Mouse (Mus musculus): ENCODE results near the gene Ldhc.
"Not testable (repeated sequence)": the region's sequence is repeated elsewhere in the genome, so short reads cannot be mapped to it uniquely, and the experiment has no call there.

Ldhc gene

DNA sequence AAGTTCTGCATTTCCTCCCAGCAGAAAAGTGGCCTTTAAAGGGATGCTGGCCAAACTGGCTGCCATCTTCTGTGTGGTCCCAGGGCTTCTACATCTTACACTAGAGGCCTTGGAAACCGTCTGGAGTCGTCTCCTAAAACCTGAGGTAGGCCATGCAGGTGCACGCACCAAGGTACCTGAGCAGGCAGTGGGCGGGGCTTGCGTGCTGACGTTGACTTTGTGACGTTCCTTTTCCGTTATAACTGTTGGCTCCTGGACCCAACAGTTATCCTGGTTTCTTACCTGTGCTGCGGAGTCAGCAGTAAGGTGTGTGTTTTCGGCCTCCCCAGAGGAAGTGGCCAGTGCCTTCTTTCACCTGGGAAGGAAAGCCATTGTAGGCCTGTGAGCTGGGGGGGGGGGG lies at the start of gene Ldhc:
Ldhc (plus strand) TSS at position 208 of the 400 bp plus-strand sequence.
- in situ Hi-C loops (cut with MboI, MseI): no loop called here

DNA sequence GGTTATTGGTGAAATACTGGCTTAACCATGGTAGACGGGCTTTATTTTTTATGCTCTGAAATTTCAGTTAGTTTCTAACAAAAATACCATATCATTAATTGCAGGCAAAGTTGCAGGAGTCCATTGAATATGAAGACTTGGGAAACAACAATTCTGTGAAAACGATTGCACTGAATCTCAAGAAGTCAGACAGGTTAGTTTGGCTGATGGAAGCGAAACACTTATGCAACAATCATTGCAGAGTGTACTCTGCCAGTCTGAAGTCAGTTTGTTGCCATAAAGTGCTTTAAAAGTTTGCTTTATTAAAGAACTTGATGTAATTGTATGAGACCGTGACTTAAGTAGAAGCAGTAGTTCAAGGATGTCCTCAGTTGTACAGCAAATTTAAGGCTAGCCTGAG lies 47.0 kb upstream of the Ldhc start:
- in situ Hi-C loops (cut with MboI, MseI): loop anchor here (5.0 kb wide), 1 partner anchor 38 kb away; no protein-coding TSS in a partner anchor

DNA sequence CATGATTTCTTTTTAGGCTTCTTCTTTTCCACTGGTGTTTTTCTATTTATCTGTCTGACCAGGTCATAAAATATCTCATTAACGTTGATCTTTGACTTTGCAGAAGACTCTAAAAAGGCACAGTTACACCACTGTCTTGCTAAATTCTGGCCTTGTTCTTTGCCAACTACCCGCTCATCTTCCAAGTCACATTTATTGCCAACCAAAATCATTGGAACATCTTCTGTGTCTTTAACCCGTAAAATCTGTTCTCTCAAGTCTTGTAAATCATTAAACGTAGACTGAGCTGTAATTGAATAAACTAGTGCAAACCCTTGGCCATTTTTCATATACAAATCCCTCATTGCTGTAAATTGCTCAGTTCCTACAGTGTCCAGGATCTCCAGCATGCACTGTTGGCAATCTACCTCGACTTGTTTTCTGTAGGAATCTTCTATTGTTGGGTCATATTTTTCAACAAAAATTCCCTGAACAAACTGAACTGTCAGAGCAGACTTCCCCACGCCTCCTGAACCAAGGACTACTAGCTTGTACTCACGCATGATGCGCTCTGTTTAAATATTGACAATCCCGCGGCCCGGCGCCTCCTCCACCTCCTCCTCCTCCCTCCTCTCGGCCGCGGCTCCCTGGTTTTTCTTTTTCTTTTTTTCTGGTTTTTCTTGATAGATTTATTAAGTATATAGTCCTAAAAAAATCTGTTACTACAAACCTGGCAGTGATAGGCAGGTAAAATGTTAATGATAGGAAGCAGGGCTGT lies 39.9 kb upstream of the Ldhc start:
- in situ Hi-C loops (cut with MboI, MseI): not testable (repeated sequence)

DNA sequence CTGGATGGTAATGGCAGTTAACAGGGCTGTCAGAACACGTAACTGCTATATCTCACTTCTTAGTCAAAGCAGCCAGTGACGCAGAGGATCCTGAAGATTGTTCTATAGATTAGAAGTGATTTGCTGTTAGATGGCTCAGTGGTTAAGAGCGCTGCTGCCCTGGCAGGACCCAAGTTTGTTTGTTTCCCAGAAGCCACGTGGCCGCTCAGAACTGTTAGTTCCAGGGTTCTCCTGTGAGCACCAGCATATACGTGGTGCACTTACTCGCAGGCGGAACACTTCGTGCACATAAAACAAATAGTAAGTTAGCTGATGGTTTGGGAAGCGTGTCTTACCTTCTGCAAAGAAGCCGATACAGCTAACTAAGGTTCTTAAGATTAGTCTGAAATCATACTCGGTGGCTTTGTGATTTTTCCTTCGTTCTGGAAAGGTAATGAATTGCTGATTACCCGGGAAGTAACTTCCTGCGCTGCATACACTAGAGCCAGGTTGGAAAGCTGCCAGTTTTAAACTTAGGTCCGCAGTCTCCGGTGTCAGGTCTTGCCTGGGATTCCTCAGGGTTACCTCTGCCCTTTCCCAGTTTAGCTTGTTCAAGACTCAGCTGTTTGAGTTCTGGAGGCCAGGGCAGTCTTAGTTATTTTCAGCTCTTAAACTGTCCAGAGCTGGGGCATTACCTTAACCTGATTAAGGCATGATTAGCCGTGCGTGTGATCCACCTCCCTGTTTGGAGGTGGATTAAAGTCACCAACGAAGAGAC lies 33.8 kb upstream of the Ldhc start:
- in situ Hi-C loops (cut with MboI, MseI): no loop called here

DNA sequence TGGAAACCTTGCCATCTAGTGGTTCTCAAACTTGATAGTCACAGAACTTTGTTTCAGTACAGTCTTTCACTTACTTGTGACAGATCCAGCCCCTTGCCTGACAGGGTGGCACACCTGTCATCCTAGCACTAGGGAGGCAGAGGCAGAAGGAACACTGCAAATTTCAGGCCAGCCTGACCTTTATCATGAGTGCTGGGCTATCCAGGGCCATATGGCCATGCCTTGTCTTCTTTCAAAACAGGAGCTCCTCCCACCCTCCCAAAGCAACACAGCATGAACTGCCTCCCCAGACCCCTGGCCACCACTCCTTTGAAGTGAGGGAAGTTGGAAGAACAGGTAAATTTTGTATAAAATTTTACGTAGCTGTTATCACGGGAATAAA lies 33.2 kb upstream of the Ldhc start:
- in situ Hi-C loops (cut with MboI, MseI): no loop called here

DNA sequence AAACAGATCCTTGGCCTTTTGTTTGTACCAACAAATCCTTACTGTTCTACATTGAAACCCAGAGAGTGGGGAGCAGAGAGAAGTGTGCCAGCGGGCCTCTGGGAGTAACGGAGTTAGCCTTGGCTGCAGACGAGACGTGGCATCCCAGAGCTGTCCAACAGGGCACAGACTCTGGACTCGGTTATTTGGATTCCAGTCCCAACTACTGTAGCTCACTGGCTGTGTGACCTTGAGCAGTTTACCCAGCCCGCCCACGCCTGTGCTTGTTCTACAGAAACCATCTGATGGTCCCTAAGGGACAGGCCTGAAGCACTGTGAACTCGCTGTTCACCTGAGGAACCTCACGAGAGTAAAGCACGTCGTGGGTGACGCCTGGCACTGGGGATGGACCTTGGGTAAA lies 31.1 kb upstream of the Ldhc start:
- in situ Hi-C loops (cut with MboI, MseI): no loop called here

DNA sequence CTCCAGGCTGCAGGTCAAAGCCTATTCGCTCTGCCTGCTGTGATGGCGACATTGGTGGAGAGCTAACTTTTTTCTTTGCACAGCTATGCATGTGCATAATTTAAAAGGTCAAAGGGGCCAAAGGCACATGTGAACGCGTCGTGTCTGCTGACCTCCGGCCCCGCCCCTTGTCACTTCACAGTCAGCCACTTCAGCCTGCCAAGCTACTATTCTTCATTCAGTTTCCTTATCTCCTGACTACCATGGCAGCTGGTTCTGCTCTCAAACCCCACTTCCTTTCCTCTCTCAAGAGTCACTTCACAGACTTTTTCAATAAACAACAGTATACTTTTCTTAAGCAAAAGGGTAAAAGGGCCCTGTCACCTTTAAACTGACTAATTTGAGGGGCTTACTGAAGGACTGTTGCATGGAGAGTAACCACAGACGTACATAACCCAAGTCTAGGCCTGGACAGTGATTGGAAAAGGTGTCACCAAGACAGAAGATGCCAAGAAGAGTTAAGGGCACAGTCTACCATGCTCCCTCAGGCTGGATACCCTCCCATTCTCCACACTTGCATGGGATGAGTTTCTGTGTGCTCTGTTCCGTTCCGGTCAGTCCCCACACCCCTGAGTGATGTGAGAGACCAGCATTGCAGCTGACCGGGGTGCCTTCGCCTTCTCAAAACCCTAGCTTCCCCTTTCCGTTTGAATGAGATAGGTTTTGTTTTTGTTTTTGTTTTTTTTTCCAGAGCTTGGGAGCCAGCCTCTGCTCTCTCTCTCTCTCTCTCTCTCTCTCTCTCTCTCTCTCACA lies 30.0 kb upstream of the Ldhc start:
- in situ Hi-C loops (cut with MboI, MseI): no loop called here

DNA sequence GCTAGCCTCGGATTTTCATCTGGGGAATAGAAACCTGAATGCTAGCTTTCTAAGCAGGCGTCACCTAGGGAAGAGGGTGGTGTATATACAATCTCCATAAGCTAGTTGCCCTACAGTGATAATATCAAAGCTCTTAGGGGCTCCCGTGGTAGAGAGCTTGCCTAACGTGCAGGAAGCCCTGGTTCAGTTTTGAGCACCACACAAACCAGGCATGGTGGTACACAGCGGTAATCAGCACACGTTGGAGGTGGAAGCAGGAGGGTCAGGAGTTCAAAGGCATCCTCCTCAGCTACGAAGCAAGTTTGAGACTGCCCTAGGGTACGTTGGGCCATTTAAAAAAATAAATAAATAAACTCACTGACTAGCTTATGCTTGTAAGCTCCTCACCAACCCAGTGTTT lies 29.3 kb upstream of the Ldhc start:
- in situ Hi-C loops (cut with MboI, MseI): no loop called here

DNA sequence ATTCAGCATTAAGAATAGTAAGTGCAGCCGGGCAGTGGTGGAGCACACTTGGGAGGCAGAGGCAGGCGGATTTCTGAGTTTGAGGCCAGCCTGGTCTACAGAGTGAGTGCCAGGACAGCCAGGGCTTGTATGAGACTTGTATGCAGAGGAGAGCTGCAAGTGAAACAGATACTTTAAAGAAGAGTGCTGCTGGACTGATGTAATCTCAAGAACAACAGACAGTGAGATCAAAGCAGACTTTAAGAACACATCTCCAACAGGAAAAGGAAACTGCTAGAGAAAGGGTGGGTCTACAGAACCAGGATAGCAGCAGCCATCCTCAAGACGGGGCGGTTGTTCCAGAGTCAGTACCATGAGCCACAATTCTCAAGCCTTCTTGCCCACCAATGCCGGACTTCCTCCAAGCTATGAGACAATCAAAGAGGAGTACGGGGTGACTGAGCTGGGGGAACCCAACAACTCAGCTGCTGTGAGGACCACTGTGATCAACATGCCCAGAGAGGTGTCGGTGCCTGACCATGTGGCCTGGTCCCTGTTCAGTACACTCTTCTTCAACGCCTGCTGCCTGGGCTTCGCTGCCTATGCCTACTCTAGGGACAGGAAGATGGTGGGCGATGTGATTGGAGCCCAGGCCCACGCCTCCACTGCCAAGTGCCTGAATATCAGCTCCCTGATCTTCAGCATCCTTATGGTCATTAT lies 28.7 kb upstream of the Ldhc start:
- in situ Hi-C loops (cut with MboI, MseI): not testable (repeated sequence)

DNA sequence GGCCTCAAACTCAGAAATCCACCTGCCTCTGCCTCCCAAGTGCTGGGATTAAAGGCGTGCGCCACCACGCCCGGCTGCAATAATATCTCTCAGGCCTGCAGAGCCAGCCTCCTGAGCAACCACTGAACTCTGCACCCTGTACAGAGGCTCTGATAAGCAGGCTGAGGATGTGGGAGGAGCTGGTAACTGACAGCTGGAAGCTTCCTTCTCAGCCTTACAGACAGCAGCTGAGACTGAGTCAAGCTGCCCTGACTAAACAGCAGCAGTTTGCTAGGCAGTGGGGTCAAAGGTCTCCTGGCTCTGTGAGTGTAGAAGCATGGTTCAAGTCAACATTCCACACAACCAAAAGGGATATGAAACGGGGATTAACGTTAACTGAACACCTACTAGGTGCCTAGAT lies 27.7 kb upstream of the Ldhc start:
- in situ Hi-C loops (cut with MboI, MseI): no loop called here

DNA sequence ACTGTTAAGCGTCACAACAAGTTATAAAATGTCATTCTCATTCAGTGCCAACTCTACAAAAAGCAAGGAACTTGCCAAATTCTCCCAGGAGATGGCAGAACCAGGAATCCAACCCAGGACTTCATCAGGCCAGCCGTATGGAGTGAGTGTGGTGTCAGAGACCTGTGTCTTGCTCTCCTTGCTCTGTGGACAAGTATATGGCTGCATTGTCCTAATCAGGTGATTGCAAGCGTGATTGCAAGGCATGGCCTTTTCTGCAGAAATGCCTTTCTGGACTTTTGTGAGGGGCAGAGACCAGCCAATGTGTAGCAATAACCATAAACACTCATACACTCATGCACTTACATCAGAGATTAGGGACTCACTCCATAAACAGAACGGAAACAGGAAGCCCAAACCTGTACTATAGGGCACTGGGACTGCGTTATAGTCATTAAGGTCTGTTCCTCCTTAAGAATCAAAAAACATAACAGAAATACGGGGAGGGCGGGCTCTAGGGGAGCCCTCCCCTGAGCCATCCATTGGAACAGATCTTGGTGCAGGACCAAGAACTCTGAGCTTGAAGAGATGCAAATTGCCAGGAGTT lies 27.2 kb upstream of the Ldhc start:
- in situ Hi-C loops (cut with MboI, MseI): no loop called here

DNA sequence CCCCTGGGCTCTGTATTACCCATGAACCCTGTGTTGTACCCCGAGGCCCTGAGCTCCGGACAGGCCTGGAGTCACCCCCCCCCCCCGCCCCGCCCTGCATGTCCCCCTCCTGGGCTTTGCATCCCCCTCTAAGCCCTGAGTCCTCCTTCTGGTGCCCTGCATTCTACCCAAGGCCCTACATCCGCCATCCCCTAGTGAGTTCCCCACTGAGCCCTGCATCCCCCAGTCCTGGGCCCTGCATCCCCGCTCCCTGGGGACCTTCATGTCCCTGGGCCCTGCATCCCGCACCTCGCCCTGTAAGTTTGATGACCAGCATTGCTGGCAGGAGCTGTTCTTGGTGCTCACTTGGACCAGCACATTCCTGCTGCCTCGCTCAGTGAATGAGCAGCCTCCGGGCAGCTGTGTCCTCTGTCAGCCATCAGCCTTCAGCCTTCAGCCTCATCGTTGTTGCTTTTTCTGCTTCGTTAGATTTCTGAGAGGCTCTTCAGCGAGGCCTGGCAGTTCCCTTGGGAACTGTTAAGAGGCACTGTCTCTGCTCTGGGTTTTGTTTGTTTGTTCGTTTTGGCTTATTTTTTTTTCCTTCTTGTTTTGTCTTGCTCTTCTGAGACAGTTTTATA lies 25.9 kb upstream of the Ldhc start:
- in situ Hi-C loops (cut with MboI, MseI): no loop called here

DNA sequence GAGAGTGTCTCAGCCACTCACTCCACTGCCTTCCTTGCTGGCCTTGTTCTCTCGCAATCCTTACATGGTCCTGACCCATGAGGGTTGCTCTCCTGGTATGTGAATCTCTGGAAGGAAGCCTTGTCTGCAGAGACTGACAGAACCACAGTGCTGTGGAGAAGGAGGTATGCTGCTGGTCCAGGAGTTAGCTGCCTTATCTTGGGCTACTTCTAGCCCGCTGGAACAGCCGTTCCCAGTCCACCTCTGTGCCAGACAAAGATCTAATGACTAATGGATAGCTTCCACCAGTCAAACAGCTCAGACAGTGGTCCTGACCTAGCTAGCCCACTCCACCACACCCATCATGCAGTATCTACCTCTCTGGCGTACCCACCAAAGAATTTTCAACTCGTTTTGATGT lies 24.6 kb upstream of the Ldhc start:
- in situ Hi-C loops (cut with MboI, MseI): no loop called here

DNA sequence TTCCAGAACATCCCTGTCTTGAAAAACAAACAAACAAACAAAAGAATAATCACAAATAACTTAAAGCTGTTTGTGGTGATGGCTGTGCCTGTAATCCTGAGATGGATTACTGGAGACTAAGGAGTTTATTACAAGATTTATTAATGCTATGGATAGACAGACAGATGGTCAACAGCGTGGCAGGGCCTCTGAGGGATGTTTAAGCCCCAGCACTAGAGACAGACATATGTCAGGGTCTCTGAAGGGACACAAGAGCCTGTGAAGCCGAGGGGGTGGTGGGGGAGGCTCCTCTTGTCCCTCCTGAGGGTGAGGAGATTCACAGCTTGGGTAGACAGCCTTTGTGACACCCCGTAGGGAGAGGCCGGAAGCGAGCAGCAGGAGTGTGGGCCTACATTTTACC lies 23.9 kb upstream of the Ldhc start:
- in situ Hi-C loops (cut with MboI, MseI): no loop called here

DNA sequence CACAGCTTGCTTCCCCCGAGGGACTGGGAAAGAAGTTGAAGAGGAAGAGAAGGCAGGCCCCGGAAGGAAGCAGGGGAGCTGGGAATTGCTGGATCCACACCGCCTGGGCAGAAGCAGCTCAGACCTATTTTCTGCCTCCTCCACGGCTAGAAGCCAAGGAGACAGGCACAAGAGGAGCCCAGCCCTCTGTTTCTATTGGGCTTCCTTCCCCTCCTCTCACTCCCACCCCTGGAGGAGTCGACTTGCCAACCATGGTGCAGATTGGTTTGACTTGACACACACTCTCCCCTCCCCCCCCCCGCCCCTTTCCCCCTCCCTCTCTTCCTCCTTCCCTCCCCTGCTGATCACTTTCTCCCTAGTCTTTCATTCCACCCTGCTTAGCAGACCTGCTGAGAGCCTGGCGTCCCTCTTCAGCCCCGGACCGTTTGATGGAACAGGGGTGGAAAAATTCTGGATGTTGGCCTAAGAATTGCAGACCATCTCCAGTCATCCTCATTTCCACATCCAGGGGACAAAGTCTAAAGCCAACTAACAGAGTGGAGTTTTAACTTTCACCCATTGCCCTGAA lies 22.8 kb upstream of the Ldhc start:
- in situ Hi-C loops (cut with MboI, MseI): no loop called here

DNA sequence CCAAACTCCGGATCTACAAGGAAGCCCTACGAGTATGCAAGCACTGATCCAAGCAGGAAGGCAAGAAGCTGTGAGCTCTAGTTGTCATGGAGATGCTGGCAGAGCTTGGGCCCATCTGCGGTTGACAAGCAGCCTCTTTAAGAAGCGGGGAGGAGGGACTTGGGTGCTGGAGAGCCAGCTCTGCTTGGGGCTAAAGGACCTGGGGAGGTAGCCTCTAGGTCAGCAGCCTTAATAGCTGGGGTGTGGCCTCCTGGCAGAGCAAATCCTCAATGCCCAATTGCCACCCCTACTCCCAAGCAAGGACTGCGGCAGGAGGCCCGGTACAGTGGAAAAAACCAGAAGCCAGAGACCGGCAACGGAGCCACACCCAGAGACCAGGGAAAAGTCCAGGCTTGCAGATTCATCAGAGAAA lies 22.1 kb upstream of the Ldhc start:
- in situ Hi-C loops (cut with MboI, MseI): no loop called here

DNA sequence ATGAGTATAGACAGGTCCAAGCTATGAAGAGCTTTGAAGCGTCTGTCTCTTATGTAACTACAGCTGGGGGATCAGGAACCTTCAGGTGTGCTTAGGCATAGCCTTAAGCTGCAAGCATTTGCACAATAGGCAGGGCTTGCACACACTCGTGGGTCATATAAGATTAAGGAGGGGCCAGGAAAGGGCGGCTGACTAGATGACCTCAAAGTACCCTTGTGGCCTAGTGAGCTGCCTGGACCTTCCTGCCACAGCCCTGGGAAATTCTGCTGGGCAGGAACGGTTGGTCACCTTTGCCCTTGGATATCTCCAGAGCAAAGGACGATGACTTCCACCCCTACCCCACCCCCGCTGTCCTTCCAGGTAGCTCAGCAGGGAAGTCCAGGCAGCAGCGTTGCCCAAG lies 21.6 kb upstream of the Ldhc start:
- in situ Hi-C loops (cut with MboI, MseI): no loop called here

DNA sequence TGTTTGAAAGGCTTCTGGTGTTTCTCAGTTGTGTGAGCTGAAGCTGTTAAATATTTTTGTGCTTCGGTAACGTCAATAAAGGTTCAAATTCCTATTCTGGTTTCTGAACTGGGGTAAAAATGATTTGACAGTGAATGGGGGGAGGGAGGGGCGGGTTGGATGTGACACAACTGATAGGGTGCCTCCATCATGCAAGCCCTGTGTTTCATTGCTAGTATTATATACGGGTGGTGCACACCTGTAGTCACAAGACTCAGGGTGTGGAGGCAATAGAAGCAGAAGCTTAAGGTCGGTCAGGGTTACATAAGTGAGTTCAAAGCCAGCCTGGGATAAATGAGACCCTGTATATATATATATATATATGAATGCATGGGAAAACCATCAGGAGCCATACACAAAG lies 21.1 kb upstream of the Ldhc start:
- in situ Hi-C loops (cut with MboI, MseI): no loop called here

DNA sequence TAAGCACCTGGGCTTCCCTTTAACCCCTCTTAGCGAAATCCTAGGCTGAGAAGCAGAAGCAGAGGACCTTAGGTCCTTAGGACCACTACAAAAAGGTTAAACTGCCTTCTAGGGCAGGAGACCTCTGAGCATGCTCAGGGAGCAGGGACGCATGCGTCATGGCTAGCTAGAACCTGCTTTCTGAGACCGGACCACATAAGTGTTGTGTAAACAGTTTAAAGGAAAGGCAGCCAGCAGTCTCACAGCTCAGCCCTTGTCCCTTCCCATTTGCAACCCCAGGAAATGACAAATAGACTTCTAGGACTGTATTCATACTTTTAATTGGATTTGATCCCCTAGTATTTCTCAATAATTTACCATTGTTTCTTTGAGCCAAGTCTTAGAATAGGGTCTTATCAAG lies 20.7 kb upstream of the Ldhc start:
- in situ Hi-C loops (cut with MboI, MseI): no loop called here

DNA sequence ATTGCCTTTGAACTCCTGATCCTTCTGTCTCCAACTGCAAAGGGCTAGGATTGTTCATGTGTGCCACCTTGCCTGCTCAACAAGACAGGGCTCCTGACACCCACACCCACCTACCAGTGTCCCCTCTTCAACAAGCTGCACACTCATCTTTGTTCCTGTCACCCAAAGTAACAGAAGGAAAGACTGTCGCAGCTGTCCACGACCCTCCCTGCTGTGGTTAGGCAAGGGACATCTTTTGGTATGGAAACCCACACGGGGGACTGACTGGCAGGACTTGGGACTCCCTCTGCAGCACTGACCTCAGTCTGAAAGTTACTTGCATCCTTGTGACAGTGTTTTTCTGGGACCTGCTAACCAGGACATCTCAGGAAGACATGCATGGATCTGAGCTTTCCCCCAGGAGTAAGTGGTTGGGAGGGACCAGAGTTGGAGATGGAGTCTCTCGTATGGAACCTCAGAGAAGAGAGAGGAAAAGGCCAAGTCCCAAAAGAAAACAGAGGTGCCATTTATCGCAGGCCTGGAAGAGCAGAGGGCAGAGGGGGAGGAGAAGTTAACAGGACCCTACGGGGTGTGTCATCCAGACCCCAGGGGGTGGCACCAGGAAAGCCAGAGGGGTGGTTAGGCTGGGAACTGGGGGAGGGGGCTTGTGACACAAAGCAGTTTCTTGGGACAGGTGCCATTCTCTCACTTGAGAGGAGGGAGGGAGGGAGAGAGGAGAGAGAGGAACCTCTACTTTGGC lies 20.0 kb upstream of the Ldhc start, which contains the start of gene Ldha:
Ldha (plus strand) TSS at position 689 of the 739 bp plus-strand sequence.
- in situ Hi-C loops (cut with MboI, MseI): no loop called here
